Mouse (Mus musculus): ENCODE results near the gene Tex2. TPM values are rescaled to one million over a fixed set of nuclear protein-coding genes. Genes with fewer than 3 reads are reported as not detected.

The Tex2 gene
- polyA plus RNA-seq, 1 experiment from 2014 or later, result 9.8 TPM

DNA sequence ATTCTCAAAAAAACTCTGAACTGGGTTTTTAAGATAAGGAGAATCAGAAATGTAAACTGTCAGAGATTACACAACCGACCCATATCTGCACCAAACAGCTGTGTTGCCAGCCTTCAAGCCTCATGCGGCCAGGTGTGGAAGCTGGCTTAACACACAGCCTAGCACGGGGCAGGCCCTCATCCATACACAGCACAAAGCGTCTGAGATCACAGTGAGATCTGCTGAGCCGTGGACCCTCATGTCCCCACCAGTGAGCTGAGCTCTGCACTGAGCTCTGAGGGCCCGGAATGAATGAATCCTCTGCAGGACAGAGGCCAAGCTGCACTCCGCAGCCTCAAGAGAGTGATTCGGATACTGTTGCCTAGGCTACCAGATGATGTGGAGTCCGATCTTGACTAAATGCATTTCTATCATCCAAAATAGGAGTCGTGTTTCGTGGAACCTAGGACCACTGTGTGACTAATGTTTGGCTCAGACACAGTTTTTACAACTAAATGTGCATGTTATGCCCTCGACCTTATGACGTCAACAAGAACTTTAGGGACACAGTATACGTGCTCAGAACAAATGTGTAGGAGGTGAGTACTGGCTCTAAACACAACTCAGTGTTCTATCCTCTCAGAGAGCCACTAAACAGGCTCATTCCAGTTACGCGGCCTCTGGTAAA is 98.0 kb downstream of the Tex2 start:
- Histone ChIP-seq H3K27me3 (no peaks in the 10 kb centered on the region), H3K9ac (no peak overlapping the region), H3K36me3 (no peaks in the 10 kb centered on the region), H3K4me3 (no peak overlapping the region), H3K4me2 (no peak overlapping the region), H3K9me3 (no peaks in the 10 kb centered on the region), H3K27ac (no peak overlapping the region), H3K4me1 (peaks cover 40% of the 10 kb centered on the region)
- 50% methylated on average over 16 of the region's 16 CpGs for WGBS
- 0 out of 2 replicates have a peak, but pooled peaks have one; percentile 4 for ATAC-seq (ENCODE audit: borderline replicate concordance, extremely low read depth, low FRiP score, low TSS enrichment)

DNA sequence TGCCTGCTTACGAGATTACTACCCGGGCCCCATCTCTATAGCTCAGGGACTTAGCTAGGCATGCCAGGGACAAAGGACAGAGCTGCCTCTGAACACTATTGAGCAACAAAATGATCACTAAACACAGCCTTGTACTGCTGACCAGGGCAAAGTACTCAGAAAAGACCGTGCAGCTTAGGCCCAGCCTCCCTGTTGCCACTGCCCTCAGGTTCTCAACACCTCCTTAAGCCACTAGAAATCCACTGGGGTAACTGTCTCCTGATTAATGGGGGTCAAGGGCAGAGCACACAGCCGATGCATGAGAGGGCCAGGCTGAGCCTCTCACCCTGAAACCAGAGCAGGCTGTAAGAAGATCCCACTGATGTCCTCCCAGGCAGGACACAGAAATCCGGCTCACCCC is 98.8 kb downstream of the Tex2 start:
- H3K4me1 ChIP-seq, result peaks cover 37% of the 10 kb centered on the region
- H3K9me3 ChIP-seq, result no peaks in the 10 kb centered on the region
- H3K4me2 ChIP-seq, result no peak overlapping the region
- no peak overlapping the region for H3K27ac ChIP-seq
- 0 out of 2 replicates have a peak, but pooled peaks cover under 1% of the 10 kb centered on the region for H3K36me3 ChIP-seq
- no peak for ATAC-seq (ENCODE audit: borderline replicate concordance, extremely low read depth, low FRiP score, low TSS enrichment)
- H3K4me3 ChIP-seq, result no peak overlapping the region
- no peaks in the 10 kb centered on the region for H3K27me3 ChIP-seq
- WGBS, result 38% methylated on average over 5 of the region's 5 CpGs
- H3K9ac ChIP-seq, result no peak overlapping the region

DNA sequence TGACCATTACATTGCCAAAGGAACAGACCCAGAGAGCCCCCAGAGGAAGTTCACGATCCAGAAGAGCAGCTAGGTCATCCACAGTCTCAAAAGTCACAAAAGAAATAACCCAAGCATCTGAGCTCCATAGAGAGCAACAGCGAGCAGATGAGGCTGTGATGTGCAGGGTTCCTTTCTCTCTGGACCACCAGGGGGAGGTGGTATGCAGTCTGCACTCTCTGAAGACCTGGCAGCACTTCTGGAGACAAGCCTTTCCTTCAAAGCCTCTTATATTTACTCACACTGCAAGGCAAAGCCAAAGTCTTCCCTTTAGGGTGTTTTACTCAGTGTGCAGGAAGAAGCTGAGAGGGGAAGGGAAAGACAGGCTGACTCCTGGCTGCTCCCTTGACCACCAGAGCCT is 100.1 kb downstream of the Tex2 start:
- Histone ChIP-seq H3K4me1 (peaks cover 32% of the 10 kb centered on the region), H3K36me3 (peaks cover 9% of the 10 kb centered on the region; the same call in 1 of the 2 replicates), H3K27me3 (no peaks in the 10 kb centered on the region), H3K9me3 (no peaks in the 10 kb centered on the region), H3K9ac (no peak overlapping the region; the same call in 1 of the 2 replicates), H3K27ac (peak overlapping the region; percentile 45; the same call in 1 of the 2 replicates), H3K4me2 (no peak overlapping the region), H3K4me3 (no peak overlapping the region)
- WGBS, result 34% methylated on average over 2 of the region's 2 CpGs
- peak; percentile 64; the same call in 1 of the 2 replicates for ATAC-seq (ENCODE audit: borderline replicate concordance, extremely low read depth, low FRiP score, low TSS enrichment)

GRCm38 (mm10) chr11:106512006-106512390 is 101.2 kb downstream of the Tex2 start:
- Histone ChIP-seq H3K9me3 (no peaks in the 10 kb centered on the region), H3K36me3 (peaks cover 9% of the 10 kb centered on the region; the same call in 1 of the 2 replicates), H3K4me2 (no peak overlapping the region), H3K4me1 (peaks cover 21% of the 10 kb centered on the region), H3K27ac (no peak overlapping the region), H3K27me3 (no peaks in the 10 kb centered on the region), H3K9ac (no peak overlapping the region), H3K4me3 (no peak overlapping the region)
- 90% methylated on average over 7 of the region's 7 CpGs for WGBS
- ATAC-seq (ENCODE audit: borderline replicate concordance, extremely low read depth, low FRiP score, low TSS enrichment), result no peak

GRCm38 (mm10) chr11:106511236-106512005 is 101.8 kb downstream of the Tex2 start:
- no peaks in the 10 kb centered on the region for H3K9me3 ChIP-seq
- H3K27me3 ChIP-seq, result no peaks in the 10 kb centered on the region
- H3K4me1 ChIP-seq, result peaks cover 21% of the 10 kb centered on the region
- H3K9ac ChIP-seq, result no peak overlapping the region
- ATAC-seq (ENCODE audit: borderline replicate concordance, extremely low read depth, low FRiP score, low TSS enrichment), result no peak
- no peak overlapping the region for H3K27ac ChIP-seq
- H3K4me3 ChIP-seq, result no peak overlapping the region
- H3K36me3 ChIP-seq, result peaks cover 9% of the 10 kb centered on the region; the same call in 1 of the 2 replicates
- WGBS, result 84% methylated on average over 14 of the region's 14 CpGs
- no peak overlapping the region for H3K4me2 ChIP-seq

DNA sequence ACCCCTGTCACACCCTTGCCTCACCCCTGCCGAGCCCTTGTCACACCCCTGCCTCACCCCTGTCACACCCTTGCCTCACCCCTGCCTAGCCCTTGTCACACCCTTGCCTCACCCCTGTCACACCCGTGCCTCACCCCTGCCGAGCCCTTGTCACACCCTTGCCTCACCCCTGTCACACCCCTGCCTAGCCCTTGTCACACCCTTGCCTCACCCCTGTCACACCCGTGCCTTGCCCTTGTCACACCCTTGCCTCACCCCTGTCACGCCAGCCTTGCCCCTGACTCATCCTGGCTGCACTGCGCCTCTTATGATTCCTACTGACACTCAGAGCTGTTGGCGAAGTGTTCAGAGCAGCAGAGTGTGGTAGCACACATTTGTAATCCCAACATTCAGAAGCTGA is 105.6 kb downstream of the Tex2 start:
- no peak overlapping the region for H3K9ac ChIP-seq
- H3K36me3 ChIP-seq, result peaks cover 9% of the 10 kb centered on the region; the same call in 1 of the 2 replicates
- H3K9me3 ChIP-seq, result no peaks in the 10 kb centered on the region
- no peak overlapping the region for H3K4me3 ChIP-seq
- no peak overlapping the region for H3K27ac ChIP-seq
- no peak overlapping the region for H3K4me2 ChIP-seq
- ATAC-seq (ENCODE audit: borderline replicate concordance, extremely low read depth, low FRiP score, low TSS enrichment), result no peak
- H3K27me3 ChIP-seq, result no peaks in the 10 kb centered on the region
- no peaks in the 10 kb centered on the region for H3K4me1 ChIP-seq
- 87% methylated on average over 7 of the region's 7 CpGs for WGBS

GRCm38 (mm10) chr11:106506211-106506610 is 107.0 kb downstream of the Tex2 start:
- H3K9ac ChIP-seq, result no peak overlapping the region
- 83% methylated on average over 6 of the region's 6 CpGs for WGBS
- H3K36me3 ChIP-seq, result peaks cover 9% of the 10 kb centered on the region; the same call in 1 of the 2 replicates
- H3K4me1 ChIP-seq, result no peaks in the 10 kb centered on the region
- no peaks in the 10 kb centered on the region for H3K27me3 ChIP-seq
- H3K4me3 ChIP-seq, result no peak overlapping the region
- H3K9me3 ChIP-seq, result no peaks in the 10 kb centered on the region
- ATAC-seq (ENCODE audit: borderline replicate concordance, extremely low read depth, low FRiP score, low TSS enrichment), result no peak
- no peak overlapping the region for H3K27ac ChIP-seq
- H3K4me2 ChIP-seq, result no peak overlapping the region

- Histone ChIP-seq H3K9me3 (no peaks in the 10 kb centered on the region), H3K27ac (no peak overlapping the region), H3K27me3 (no peaks in the 10 kb centered on the region), H3K36me3 (peaks cover 5% of the 10 kb centered on the region; the same call in 1 of the 2 replicates), H3K4me2 (no peak overlapping the region), H3K9ac (no peak overlapping the region), H3K4me3 (no peak overlapping the region), H3K4me1 (no peaks in the 10 kb centered on the region)
- no peak for ATAC-seq (ENCODE audit: borderline replicate concordance, extremely low read depth, low FRiP score, low TSS enrichment)
These were observed 109.1 kb downstream of the Tex2 start for GRCm38 (mm10) chr11:106504129-106504528.

DNA sequence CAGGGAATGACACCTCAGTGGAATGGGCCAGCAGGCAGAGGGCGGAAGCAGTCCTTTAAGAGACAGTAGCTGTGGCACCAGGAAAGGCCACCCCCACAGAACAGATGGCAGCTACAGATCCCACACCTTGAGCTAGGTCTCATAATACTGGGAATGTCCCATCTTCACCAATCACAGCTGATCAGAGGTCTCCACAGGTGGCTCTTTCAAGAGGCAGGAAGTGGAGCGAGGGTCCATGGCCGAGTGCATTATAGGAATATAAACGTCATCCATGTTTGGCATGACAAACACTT is 109.9 kb downstream of the Tex2 start:
- Histone ChIP-seq H3K27me3 (no peaks in the 10 kb centered on the region), H3K9ac (no peak overlapping the region), H3K9me3 (no peaks in the 10 kb centered on the region), H3K4me3 (no peak overlapping the region), H3K4me1 (no peaks in the 10 kb centered on the region), H3K4me2 (no peak overlapping the region), H3K36me3 (no peaks in the 10 kb centered on the region), H3K27ac (peak overlapping the region; percentile 27; the same call in 1 of the 2 replicates)
- WGBS, result 52% methylated on average over 4 of the region's 4 CpGs
- no peak for ATAC-seq (ENCODE audit: borderline replicate concordance, extremely low read depth, low FRiP score, low TSS enrichment)

DNA sequence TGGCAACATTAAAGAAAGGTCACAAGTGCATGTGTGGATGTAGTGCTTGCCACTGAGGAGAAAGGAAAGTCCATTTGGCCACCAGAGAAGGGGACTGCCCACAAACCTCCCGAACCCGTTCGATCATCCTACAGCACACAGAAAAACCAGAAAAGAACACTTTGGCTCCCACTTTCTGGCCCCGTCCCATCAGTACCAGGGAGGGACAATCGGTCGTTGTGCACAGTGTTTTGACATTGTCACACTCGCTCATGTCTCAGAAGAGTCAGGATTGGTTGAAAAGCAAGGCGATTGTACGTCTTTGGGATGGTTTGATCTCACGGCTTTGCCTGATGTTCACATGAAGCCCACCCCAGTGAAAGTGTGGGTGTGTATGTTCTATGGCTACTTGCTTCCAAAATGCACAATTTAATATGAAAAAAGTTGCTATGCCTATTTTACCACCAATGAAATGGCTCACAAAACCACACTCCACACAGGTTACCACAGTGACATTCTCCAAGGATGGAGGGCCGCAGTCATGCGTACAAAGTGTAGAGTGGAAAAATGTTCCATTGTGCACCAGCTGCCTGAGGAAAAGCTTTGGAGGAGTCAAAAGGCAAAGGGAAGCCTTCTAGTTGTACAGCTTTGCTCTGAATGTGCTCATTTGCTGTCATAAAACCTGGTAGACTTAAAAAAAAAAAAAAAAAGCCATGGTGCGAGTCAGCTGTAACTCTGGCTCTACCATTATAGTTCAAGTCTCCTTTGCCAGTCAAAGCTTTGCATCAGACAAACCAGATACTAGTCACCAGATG is 110.4 kb downstream of the Tex2 start:
- no peak overlapping the region for H3K9ac ChIP-seq
- no peaks in the 10 kb centered on the region for H3K4me1 ChIP-seq
- no peaks in the 10 kb centered on the region for H3K36me3 ChIP-seq
- 43% methylated on average over 13 of the region's 13 CpGs for WGBS
- no peaks in the 10 kb centered on the region for H3K9me3 ChIP-seq
- H3K4me2 ChIP-seq, result no peak overlapping the region
- no peak for ATAC-seq (ENCODE audit: borderline replicate concordance, extremely low read depth, low FRiP score, low TSS enrichment)
- H3K27me3 ChIP-seq, result no peaks in the 10 kb centered on the region
- H3K4me3 ChIP-seq, result no peak overlapping the region
- peak overlapping the region; percentile 27 for H3K27ac ChIP-seq

GRCm38 (mm10) chr11:106502159-106502505 is 111.1 kb downstream of the Tex2 start:
- Histone ChIP-seq H3K9ac (0 out of 2 replicates have a peak overlapping the region, but pooled peaks have one; percentile 87), H3K4me1 (no peaks in the 10 kb centered on the region), H3K27me3 (no peaks in the 10 kb centered on the region), H3K9me3 (no peaks in the 10 kb centered on the region), H3K27ac (peak overlapping the region; percentile 97), H3K4me2 (peak overlapping the region; percentile 60), H3K4me3 (no peak overlapping the region), H3K36me3 (no peaks in the 10 kb centered on the region)
- ATAC-seq (ENCODE audit: borderline replicate concordance, extremely low read depth, low FRiP score, low TSS enrichment), result no peak
